Mouse (Mus musculus): ENCODE data around the gene Entpd1. TPM values are rescaled to one million over a fixed set of nuclear protein-coding genes. Genes with fewer than 3 reads are reported as not detected.

Entpd1 gene
- total and polyA plus RNA-seq, 3 experiments = not detected

DNA sequence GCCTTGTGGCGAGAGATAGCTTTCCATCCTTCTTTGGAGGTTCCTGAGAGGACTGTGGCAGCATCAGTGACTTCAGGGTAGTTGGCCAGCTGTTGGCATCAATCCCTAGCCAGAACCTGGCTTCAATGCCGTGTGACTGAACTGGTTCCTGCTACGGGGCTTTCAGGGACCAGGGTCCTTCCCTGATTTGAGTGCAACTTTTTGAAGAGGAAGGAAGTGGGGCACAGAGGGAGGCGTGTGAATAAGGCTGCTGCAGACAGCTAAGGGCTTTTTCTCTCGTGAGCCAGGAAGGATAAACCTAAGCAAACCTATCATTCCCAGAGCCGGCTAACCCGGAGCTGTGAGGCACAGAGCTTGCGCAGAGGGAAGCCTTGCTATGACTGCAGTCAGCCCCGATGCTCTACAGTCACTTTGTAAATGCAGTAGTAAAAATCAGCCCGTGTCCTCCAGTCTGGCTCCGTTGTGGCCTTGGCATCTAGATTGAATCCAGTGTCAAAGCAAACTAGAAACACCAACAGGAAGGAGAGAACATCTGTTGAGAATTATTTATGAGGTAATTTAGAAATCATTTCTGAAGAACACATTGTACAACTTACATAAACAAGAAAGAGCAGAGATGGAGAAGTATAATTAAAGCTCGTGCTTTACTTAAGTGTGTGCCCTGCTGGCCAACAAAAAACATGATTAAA lies 116.7 kb downstream of the Entpd1 start:
- Histone ChIP-seq H3K79me2 (ENCODE audit: control insufficient read depth, insufficient read depth, low read length, poor library complexity) (no peaks in the 10 kb centered on the region), H3K27ac (ENCODE audit: control insufficient read depth, low read depth, low read length) (no peak overlapping the region), H3K9me3 (replicated peaks; ENCODE audit: insufficient read depth, low read length) (no peaks in the 10 kb centered on the region), H3K27me3 (ENCODE audit: control insufficient read depth in 1 of 2, insufficient read depth in 2 of 2, low read length in 2 of 2) (peaks cover 4 to 9% of the 10 kb centered on the region in 2 experiments), H3K4me1 (ENCODE audit: control insufficient read depth in 1 of 2, insufficient read depth in 2 of 2, low read length in 2 of 2) (no peaks in the 10 kb centered on the region), H3K4me3 (ENCODE audit: control insufficient read depth in 1 of 2, insufficient read depth in 1 of 2, low read depth in 2 of 2, low read length in 2 of 2) (no peak overlapping the region), H3K9ac (ENCODE audit: control insufficient read depth, low read depth, low read length, poor library complexity, severe bottlenecking) (no peak overlapping the region), H3K36me3 (ENCODE audit: control insufficient read depth in 1 of 2, insufficient read depth in 2 of 2, low read length in 2 of 2) (no peaks in the 10 kb centered on the region)
- DNase-seq (ENCODE audit: low read depth, low spot score) = no peak
- TF ChIP-seq UBTF (IDR thresholded peaks at IDR 0.05; ENCODE audit: borderline replicate concordance, insufficient read depth, low read depth, low read length) (no peak), NELFE (IDR thresholded peaks at IDR 0.05; ENCODE audit: low read depth, low read length) (no peak), CHD1 (IDR thresholded peaks at IDR 0.05; ENCODE audit: low read depth, low read length) (no peak), NRF1 (IDR thresholded peaks at IDR 0.05; ENCODE audit: insufficient read depth, low read depth, low read length, poor library complexity, severe bottlenecking) (no peak), GATA1 (IDR thresholded peaks at IDR 0.05; ENCODE audit: low read depth, low read length) (no peak), ZNF384 (IDR thresholded peaks at IDR 0.05; ENCODE audit: low read depth, low read length) (no peak), MAFK (IDR thresholded peaks at IDR 0.05; ENCODE audit: borderline replicate concordance, low read depth, low read length) (no peak), SMC3 (IDR thresholded peaks at IDR 0.05; ENCODE audit: low read depth, low read length) (no peak), MAZ (IDR thresholded peaks at IDR 0.05; ENCODE audit: low read depth, low read length) (no peak), KAT2A (conservative IDR thresholded peaks at IDR 0.05; ENCODE audit: low read depth, low read length) (no peak), USF1 (IDR thresholded peaks at IDR 0.05; ENCODE audit: low read depth, low read length) (no peak), EP300 (IDR thresholded peaks at IDR 0.05; ENCODE audit: low read depth in 1 of 2, low read length in 2 of 2) (no peak), USF2 (IDR thresholded peaks at IDR 0.05; ENCODE audit: borderline replicate concordance in 1 of 2, insufficient read depth in 1 of 2, low read depth in 1 of 2, low read length in 2 of 2) (no peak), TCF12 (IDR thresholded peaks at IDR 0.05; ENCODE audit: low read depth, low read length) (no peak), E2F4 (IDR thresholded peaks at IDR 0.05; ENCODE audit: borderline replicate concordance, low read depth, low read length) (no peak)

DNA sequence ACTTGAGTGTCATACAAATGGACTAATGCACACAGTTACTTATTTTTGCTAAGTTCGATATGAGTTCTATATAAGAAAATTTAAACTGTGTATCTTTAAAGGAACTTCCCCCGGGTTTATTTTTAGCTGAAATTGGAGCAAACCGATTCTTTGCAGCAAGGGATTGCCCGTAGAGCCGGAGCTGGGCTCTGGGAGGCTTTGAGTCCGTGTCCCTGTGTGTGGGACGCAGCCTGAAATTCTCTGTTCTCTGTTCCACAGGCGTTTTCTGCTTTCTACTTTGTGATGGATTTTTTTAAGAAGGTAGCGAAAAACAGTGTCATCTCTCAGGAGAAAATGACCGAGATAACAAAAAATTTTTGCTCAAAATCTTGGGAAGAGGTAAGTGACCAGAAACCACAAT lies 121.2 kb downstream of the Entpd1 start:
- no peak overlapping the region for H3K9ac ChIP-seq (ENCODE audit: control insufficient read depth, low read depth, low read length, poor library complexity, severe bottlenecking)
- TF ChIP-seq ELF1 (IDR thresholded peaks at IDR 0.05; ENCODE audit: low read depth, low read length) (no peak), ZMIZ1 (IDR thresholded peaks at IDR 0.05; ENCODE audit: low read depth, low read length) (no peak), RCOR1 (IDR thresholded peaks at IDR 0.05; ENCODE audit: low read depth, low read length) (no peak), TAL1 (IDR thresholded peaks at IDR 0.05; ENCODE audit: low read length) (no peak), NRF1 (IDR thresholded peaks at IDR 0.05; ENCODE audit: insufficient read depth, low read depth, low read length, poor library complexity, severe bottlenecking) (no peak), NELFE (IDR thresholded peaks at IDR 0.05; ENCODE audit: low read depth, low read length) (no peak), USF1 (IDR thresholded peaks at IDR 0.05; ENCODE audit: low read depth, low read length) (no peak), CHD1 (IDR thresholded peaks at IDR 0.05; ENCODE audit: low read depth, low read length) (no peak), CTCF (IDR thresholded peaks at IDR 0.05 in 2 of 3, conservative IDR thresholded peaks at IDR 0.05 in 1 of 3; ENCODE audit: control insufficient read depth in 1 of 3, insufficient read depth in 1 of 3, low read depth in 2 of 3, low read length in 3 of 3, poor library complexity in 1 of 3, severe bottlenecking in 1 of 3) (no peak), E2F4 (IDR thresholded peaks at IDR 0.05; ENCODE audit: borderline replicate concordance, low read depth, low read length) (no peak), MAFK (IDR thresholded peaks at IDR 0.05; ENCODE audit: borderline replicate concordance, low read depth, low read length) (no peak), GATA1 (IDR thresholded peaks at IDR 0.05; ENCODE audit: low read depth, low read length) (no peak), POLR2AphosphoS2 (IDR thresholded peaks at IDR 0.05; ENCODE audit: low read length) (no peak), POLR2AphosphoS5 (IDR thresholded peaks at IDR 0.05; ENCODE audit: borderline replicate concordance, low read depth, low read length) (no peak), MAX (IDR thresholded peaks at IDR 0.05; ENCODE audit: low read length) (no peak), EP300 (IDR thresholded peaks at IDR 0.05; ENCODE audit: low read depth in 1 of 2, low read length in 2 of 2) (no peak), ZNF384 (IDR thresholded peaks at IDR 0.05; ENCODE audit: low read depth, low read length) (no peak), TCF12 (IDR thresholded peaks at IDR 0.05; ENCODE audit: low read depth, low read length) (no peak), POLR2A (IDR thresholded peaks at IDR 0.05; ENCODE audit: control insufficient read depth in 1 of 2, insufficient read depth in 1 of 2, low read depth in 1 of 2, low read length in 2 of 2, poor library complexity in 1 of 2) (no peak), ZC3H11A (IDR thresholded peaks at IDR 0.05; ENCODE audit: low read depth, low read length) (no peak)
- no peak overlapping the region for H3K4me3 ChIP-seq (ENCODE audit: control insufficient read depth in 1 of 2, insufficient read depth in 1 of 2, low read depth in 2 of 2, low read length in 2 of 2)
- no peaks in the 10 kb centered on the region for H3K79me2 ChIP-seq (ENCODE audit: control insufficient read depth, insufficient read depth, low read length, poor library complexity)
- peaks cover 6 to 8% of the 10 kb centered on the region in 2 experiments; a peak in 3 of 4 replicates for H3K27me3 ChIP-seq (ENCODE audit: control insufficient read depth in 1 of 2, insufficient read depth in 2 of 2, low read length in 2 of 2)
- no peak overlapping the region for H3K27ac ChIP-seq (ENCODE audit: control insufficient read depth, low read depth, low read length)
- no peak for DNase-seq (ENCODE audit: low read depth, low spot score)
- H3K9me3 ChIP-seq (replicated peaks; ENCODE audit: insufficient read depth, low read length) = no peaks in the 10 kb centered on the region
- no peaks in the 10 kb centered on the region for H3K4me1 ChIP-seq (ENCODE audit: control insufficient read depth in 1 of 2, insufficient read depth in 2 of 2, low read length in 2 of 2)
- no peaks in the 10 kb centered on the region for H3K36me3 ChIP-seq (ENCODE audit: control insufficient read depth in 1 of 2, insufficient read depth in 2 of 2, low read length in 2 of 2)
